Mouse (Mus musculus) kidney, adult 2 months (tissue): ENCODE data around the gene Zdhhc9.

Source experiments
- CTCF ChIP-seq: fragments of 200-500 bp; conservative IDR thresholded peaks from 2 replicates; pipeline ENCODE4 v1.5.1; 2011; ENCODE audit warnings: low read depth, mild to moderate bottlenecking, control low read depth, low read length, moderate library complexity, mixed read lengths; ENCODE audit not compliant: insufficient read depth, insufficient read length
- POLR2A ChIP-seq: fragments of 200-500 bp; IDR thresholded peaks from one replicate; pipeline ENCODE4 v1.6.1; 2011; ENCODE audit warnings: low read depth, low read length, control low read depth

DNA sequence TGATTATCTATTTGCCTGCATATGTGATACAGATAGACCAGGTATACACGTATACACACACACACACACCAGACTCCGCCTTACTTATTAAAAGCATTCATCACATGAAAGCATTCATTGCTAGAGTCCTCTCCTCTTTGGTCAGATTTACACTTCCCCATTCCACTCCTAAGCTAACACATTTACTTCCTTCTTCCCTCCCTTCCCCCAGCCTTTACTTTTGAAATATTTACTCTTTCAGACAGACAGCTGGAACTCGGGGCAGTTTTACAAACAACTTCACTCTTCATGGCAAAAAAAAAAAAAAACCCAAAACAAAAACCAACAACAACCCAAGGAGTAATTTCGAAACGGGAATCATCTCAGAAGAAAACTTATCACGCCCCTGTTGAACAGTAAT is 4.2 kb downstream of the Zdhhc9 start:
- TF ChIP-seq CTCF (no peak), POLR2A (no peak)
